Mouse (Mus musculus) MEL (cell line): ENCODE measurements at regions not wholly inside any gene's neighbourhood (a gene's known extent, or its start where the extent isn't known, plus 50 kb on each side); places are given as distances from the start of the nearest gene placed in this dataset.

ENCODE experiments used
- DNase-seq: peaks from one replicate; pipeline ENCODE4 v3.0.0; 2011; ENCODE audit warnings: low read depth, low spot score
- H3K27ac ChIP-seq: 2 replicates; pipeline ENCODE4 v1.5.1; 2012; ENCODE audit warnings: low read depth, mild to moderate bottlenecking, control low read depth, low read length, moderate library complexity; ENCODE audit not compliant: control insufficient read depth
- H3K27me3 ChIP-seq, 2 experiments: fragments of 150-350 bp in 1 of 2; sonication (generic) in 1 of 2; 2 replicates each; pipeline ENCODE4 v1.6.1; 2012; ENCODE audit warnings: low read length in 2 of 2, mild to moderate bottlenecking in 2 of 2, improper control_type of control experiment in 1 of 2, moderate library complexity in 1 of 2; ENCODE audit not compliant: insufficient read depth in 2 of 2, control insufficient read depth in 1 of 2
- H3K36me3 ChIP-seq, 2 experiments: 2 replicates each; pipeline ENCODE4 v1.6.1; 2012 to 2014; ENCODE audit warnings: low read length in 2 of 2, improper control_type of control experiment in 1 of 2, inconsistent platforms in 1 of 2, mild to moderate bottlenecking in 1 of 2; ENCODE audit not compliant: insufficient read depth in 2 of 2, control insufficient read depth in 1 of 2
- H3K4me1 ChIP-seq, 2 experiments: fragments of 150-350 bp in 1 of 2; sonication (generic) in 1 of 2; 2 replicates each; pipeline ENCODE4 v1.6.1; 2012; ENCODE audit warnings: low read length in 2 of 2, improper control_type of control experiment in 1 of 2, mild to moderate bottlenecking in 1 of 2; ENCODE audit not compliant: insufficient read depth in 2 of 2, control insufficient read depth in 1 of 2
- H3K4me3 ChIP-seq, 2 experiments: fragments of 150-350 bp in 1 of 2; sonication (generic) in 1 of 2; 2 replicates each; pipeline ENCODE4 v1.5.1; 2012; ENCODE audit warnings: low read depth in 2 of 2, low read length in 2 of 2, mild to moderate bottlenecking in 2 of 2, moderate library complexity in 2 of 2, control low read depth in 1 of 2, improper control_type of control experiment in 1 of 2; ENCODE audit not compliant: control insufficient read depth in 1 of 2, insufficient read depth in 1 of 2
- H3K79me2 ChIP-seq: 2 replicates; pipeline ENCODE4 v1.6.1; 2012; ENCODE audit warnings: mild to moderate bottlenecking, low read length, moderate library complexity; ENCODE audit not compliant: control insufficient read depth, poor library complexity, insufficient read depth
- H3K9ac ChIP-seq: 2 replicates; pipeline ENCODE4 v1.6.1; 2012; ENCODE audit warnings: low read depth, mild to moderate bottlenecking, control low read depth, low read length, moderate library complexity; ENCODE audit not compliant: control insufficient read depth, poor library complexity, severe bottlenecking
- H3K9me3 ChIP-seq: fragments of 150-350 bp; sonication (generic); replicated peaks from 2 replicates; pipeline ENCODE4 v1.6.1; 2012; ENCODE audit warnings: mild to moderate bottlenecking, low read length, improper control_type of control experiment, moderate library complexity; ENCODE audit not compliant: insufficient read depth
- BHLHE40 ChIP-seq: IDR thresholded peaks from 2 replicates; pipeline ENCODE4 v1.6.1; 2012; ENCODE audit warnings: low read depth, mild to moderate bottlenecking, inconsistent platforms, low read length, improper control_type of control experiment, borderline replicate concordance
- CHD1 ChIP-seq: IDR thresholded peaks from 2 replicates; pipeline ENCODE4 v1.6.1; 2012; ENCODE audit warnings: low read depth, mild to moderate bottlenecking, inconsistent platforms, low read length, improper control_type of control experiment
- CTCF ChIP-seq, 3 experiments: IDR thresholded peaks in 2 of 3; conservative IDR thresholded peaks in 1 of 3; 2 replicates each; pipeline ENCODE4 v1.5.1; 2011 to 2012; ENCODE audit warnings: low read length in 3 of 3, low read depth in 2 of 3, mild to moderate bottlenecking in 2 of 3, improper control_type of control experiment in 1 of 3, inconsistent platforms in 1 of 3, mixed read lengths in 1 of 3, moderate library complexity in 1 of 3; ENCODE audit not compliant: control insufficient read depth in 1 of 3, insufficient read depth in 1 of 3, poor library complexity in 1 of 3, severe bottlenecking in 1 of 3
- ETS1 ChIP-seq: IDR thresholded peaks from 2 replicates; pipeline ENCODE4 v1.6.1; 2012; ENCODE audit warnings: low read depth, mild to moderate bottlenecking, inconsistent platforms, low read length, improper control_type of control experiment, moderate library complexity
- HCFC1 ChIP-seq: IDR thresholded peaks from 2 replicates; pipeline ENCODE4 v1.6.1; 2012; ENCODE audit warnings: low read depth, mild to moderate bottlenecking, inconsistent platforms, low read length, improper control_type of control experiment, moderate library complexity
- MAFK ChIP-seq: IDR thresholded peaks from 2 replicates; pipeline ENCODE4 v1.6.1; 2011; ENCODE audit warnings: low read depth, mild to moderate bottlenecking, low read length, improper control_type of control experiment, borderline replicate concordance
- MAZ ChIP-seq: IDR thresholded peaks from 2 replicates; pipeline ENCODE4 v1.6.1; 2012; ENCODE audit warnings: low read depth, mild to moderate bottlenecking, inconsistent platforms, low read length, improper control_type of control experiment
- NRF1 ChIP-seq: IDR thresholded peaks from 2 replicates; pipeline ENCODE4 v1.6.1; 2014; ENCODE audit warnings: low read depth, mild to moderate bottlenecking, inconsistent platforms, low read length, improper control_type of control experiment, moderate library complexity; ENCODE audit not compliant: poor library complexity, insufficient read depth, severe bottlenecking
- POLR2AphosphoS2 ChIP-seq: IDR thresholded peaks from 2 replicates; pipeline ENCODE4 v1.6.1; 2011; ENCODE audit warnings: low read length, improper control_type of control experiment
- POLR2AphosphoS5 ChIP-seq: IDR thresholded peaks from 2 replicates; pipeline ENCODE4 v1.6.1; 2012; ENCODE audit warnings: low read depth, borderline replicate concordance, mild to moderate bottlenecking, inconsistent platforms, low read length, moderate library complexity, mixed read lengths
- RAD21 ChIP-seq: IDR thresholded peaks from 2 replicates; pipeline ENCODE4 v1.6.1; 2011; ENCODE audit warnings: mild to moderate bottlenecking, low read depth, low read length, improper control_type of control experiment
- RCOR1 ChIP-seq: IDR thresholded peaks from 2 replicates; pipeline ENCODE4 v1.6.1; 2012; ENCODE audit warnings: low read depth, mild to moderate bottlenecking, inconsistent platforms, low read length, improper control_type of control experiment
- SMC3 ChIP-seq: IDR thresholded peaks from 2 replicates; pipeline ENCODE4 v1.6.1; 2011; ENCODE audit warnings: low read depth, low read length, improper control_type of control experiment
- TBP ChIP-seq: IDR thresholded peaks from 2 replicates; pipeline ENCODE4 v1.8.0; 2011; ENCODE audit warnings: low read depth, low read length, improper control_type of control experiment
- USF1 ChIP-seq: IDR thresholded peaks from 2 replicates; pipeline ENCODE4 v1.6.1; 2014; ENCODE audit warnings: low read depth, mild to moderate bottlenecking, inconsistent platforms, low read length, improper control_type of control experiment, moderate library complexity
- ZKSCAN1 ChIP-seq: IDR thresholded peaks from 2 replicates; pipeline ENCODE4 v1.6.1; 2012; ENCODE audit warnings: low read depth, mild to moderate bottlenecking, inconsistent platforms, low read length, improper control_type of control experiment, moderate library complexity

GRCm38 (mm10) chr3:52800673-52801072 is 216.4 kb downstream of the Cog6 start:
- H3K4me3 ChIP-seq = no peak overlapping the region
- TF ChIP-seq CHD1 = no peak
- TF ChIP-seq NRF1 = no peak
- TF ChIP-seq ZKSCAN1 = no peak
- TF ChIP-seq ETS1 = no peak
- TF ChIP-seq SMC3 = no peak
- TF ChIP-seq TBP = no peak
- TF ChIP-seq RCOR1 = no peak
- TF ChIP-seq POLR2AphosphoS5 = no peak
- no peak for TF ChIP-seq MAFK
- H3K36me3 ChIP-seq = no peaks in the 10 kb centered on the region
- H3K27me3 ChIP-seq = no peaks in the 10 kb centered on the region
- H3K9ac ChIP-seq = no peak overlapping the region
- no peak for DNase-seq
- H3K9me3 ChIP-seq = no peaks in the 10 kb centered on the region
- H3K27ac ChIP-seq = no peak overlapping the region
- H3K79me2 ChIP-seq = no peaks in the 10 kb centered on the region
- no peaks in the 10 kb centered on the region for H3K4me1 ChIP-seq

- Histone ChIP-seq H3K9me3 (no peaks in the 10 kb centered on the region), H3K4me1 (no peaks in the 10 kb centered on the region), H3K4me3 (no peak overlapping the region), H3K9ac (no peak overlapping the region), H3K27ac (no peak overlapping the region), H3K79me2 (no peaks in the 10 kb centered on the region), H3K27me3 (no peaks in the 10 kb centered on the region), H3K36me3 (no peaks in the 10 kb centered on the region)
- no peak for DNase-seq
- TF ChIP-seq CHD1 = no peak
- TF ChIP-seq USF1 = no peak
- no peak for TF ChIP-seq BHLHE40
- TF ChIP-seq RAD21 = no peak
- no peak for TF ChIP-seq NRF1
- no peak for TF ChIP-seq MAZ
- no peak for TF ChIP-seq CTCF (IDR thresholded peaks at IDR 0.05 in 2 of 3, conservative IDR thresholded peaks at IDR 0.05 in 1 of 3; ENCODE audit: control insufficient read depth in 1 of 3, insufficient read depth in 1 of 3, low read depth in 2 of 3, low read length in 3 of 3, poor library complexity in 1 of 3, severe bottlenecking in 1 of 3)
- TF ChIP-seq, all 39 proteins: peak for 0
These were observed 219.2 kb downstream of the Cog6 start for GRCm38 (mm10) chr3:52797801-52798200.

GRCm38 (mm10) chr3:52797164-52797563 is 219.9 kb downstream of the Cog6 start:
- H3K4me1 ChIP-seq = no peaks in the 10 kb centered on the region
- no peaks in the 10 kb centered on the region for H3K9me3 ChIP-seq
- no peaks in the 10 kb centered on the region for H3K36me3 ChIP-seq
- no peaks in the 10 kb centered on the region for H3K27me3 ChIP-seq
- no peak overlapping the region for H3K9ac ChIP-seq
- no peak overlapping the region for H3K27ac ChIP-seq
- DNase-seq = no peak
- no peaks in the 10 kb centered on the region for H3K79me2 ChIP-seq
- H3K4me3 ChIP-seq = no peak overlapping the region
- TF ChIP-seq TBP (no peak), SMC3 (no peak), ZKSCAN1 (no peak), POLR2AphosphoS2 (no peak), HCFC1 (no peak), CHD1 (no peak), RCOR1 (no peak)
